Mouse (Mus musculus) G1E (cell line): ENCODE data around the gene Dpysl5. TPM values are rescaled to one million over a fixed set of nuclear protein-coding genes. Genes with fewer than 3 reads are reported as not detected.

Experiments
- ATAC-seq: 2 replicates; pipeline ENCODE4 v1.8.0; 2016; ENCODE audit warnings: mild to moderate bottlenecking; ENCODE audit not compliant: insufficient number of reproducible peaks, poor library complexity, low FRiP score, severe bottlenecking; ENCODE audit errors: extremely low read depth
- DNase-seq: peaks from one replicate; pipeline ENCODE4 v3.0.0; 2012; ENCODE audit warnings: low spot score
- H3K27me3 ChIP-seq: 2 replicates; pipeline ENCODE4 v1.6.1; 2012; ENCODE audit warnings: mild to moderate bottlenecking, low read length, inconsistent platforms; ENCODE audit not compliant: insufficient read depth
- H3K36me3 ChIP-seq: replicated peaks from 2 replicates; pipeline ENCODE3; 2012; ENCODE audit warnings: mild to moderate bottlenecking, inconsistent platforms
- H3K4me1 ChIP-seq: 2 replicates; pipeline ENCODE4 v1.6.1; 2012; ENCODE audit warnings: low read depth, low read length, inconsistent platforms, mixed read lengths; ENCODE audit not compliant: insufficient read depth
- H3K4me3 ChIP-seq: 2 replicates; pipeline ENCODE4 v1.5.1; 2012; ENCODE audit warnings: low read depth, mild to moderate bottlenecking, inconsistent platforms, low read length, moderate library complexity, mixed read lengths
- H3K9me3 ChIP-seq: replicated peaks from 2 replicates; pipeline ENCODE4 v1.6.1; 2012; ENCODE audit warnings: inconsistent platforms
- CTCF ChIP-seq: IDR thresholded peaks from 2 replicates; pipeline ENCODE4 v1.5.1; 2012; ENCODE audit warnings: low read depth, low read length, inconsistent platforms, mixed read lengths
- GATA1 ChIP-seq: IDR thresholded peaks from 2 replicates; pipeline ENCODE4 v1.6.1; 2012; ENCODE audit warnings: borderline replicate concordance, low read length, inconsistent platforms, mixed read lengths
- GATA2 ChIP-seq: IDR thresholded peaks from 2 replicates; pipeline ENCODE4 v1.6.1; 2012; ENCODE audit warnings: low read depth, low read length, inconsistent platforms, borderline replicate concordance
- POLR2AphosphoS5 ChIP-seq: IDR thresholded peaks from 2 replicates; pipeline ENCODE4 v1.6.1; 2012; ENCODE audit warnings: low read depth, low read length, inconsistent platforms; ENCODE audit not compliant: insufficient replicate concordance
- TAL1 ChIP-seq: conservative IDR thresholded peaks from 2 replicates; pipeline ENCODE4 v1.6.1; 2012; ENCODE audit warnings: low read depth, low read length, inconsistent platforms, mixed read lengths
- polyA plus RNA-seq: library from polyadenylated mRNA; stranded (reverse); fragments of >175 nt; gene quantifications from 2 replicates; pipeline ENCODE4 v1.2.3, GENCODE M21; 2012
- total RNA-seq, 2 experiments: library from RNA; stranded (forward) in 1 of 2; stranded (reverse) in 1 of 2; fragments of 200-1000 nt in 1 of 2; fragments of >200 nt in 1 of 2; fragmentation: Nextera tagmentation in 1 of 2; gene quantifications; 2 replicates each; pipeline ENCODE4 v1.2.3; 2014 to 2017

Gene Dpysl5
- total and polyA plus RNA-seq, 3 experiments: 0.49 TPM; not detected in 2

- Histone ChIP-seq H3K36me3 (no peaks in the 10 kb centered on the region), H3K4me3 (no peak overlapping the region), H3K27me3 (peaks cover 7% of the 10 kb centered on the region), H3K4me1 (no peaks in the 10 kb centered on the region), H3K9me3 (no peaks in the 10 kb centered on the region)
- DNase-seq: no peak
- TF ChIP-seq CTCF (no peak), POLR2AphosphoS5 (no peak), GATA1 (no peak), TAL1 (no peak), GATA2 (no peak)
- no peak for ATAC-seq
These were observed 10.6 kb downstream of the Dpysl5 start for GRCm38 (mm10) chr5:30721935-30722334.

DNA sequence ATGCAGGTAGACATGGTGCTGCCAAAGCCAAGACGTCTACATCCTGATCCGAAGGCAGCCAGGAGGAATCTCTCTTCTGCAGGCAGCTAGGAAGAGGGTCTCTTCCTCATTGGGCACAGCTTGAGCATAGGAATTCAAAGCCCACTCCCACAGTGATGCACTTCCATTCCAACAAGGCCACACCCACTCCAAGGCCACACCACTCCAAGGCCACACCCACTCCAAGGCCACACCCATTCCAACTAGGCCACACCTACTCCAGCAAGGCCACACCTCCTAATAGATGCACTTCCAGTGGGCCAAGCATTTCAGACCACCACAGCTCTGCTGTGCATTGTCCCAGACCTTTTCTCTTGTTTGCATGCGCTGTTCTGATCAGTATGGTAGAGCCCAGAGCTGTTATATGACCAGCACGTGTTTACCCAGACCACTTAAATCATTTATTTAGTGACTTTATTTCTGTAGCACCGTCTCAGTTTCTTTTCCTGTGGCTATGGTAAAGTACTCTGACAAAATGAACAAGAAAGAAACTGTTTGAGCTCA is 14.9 kb downstream of the Dpysl5 start:
- Histone ChIP-seq H3K4me3 (no peak overlapping the region), H3K27me3 (peaks cover 10% of the 10 kb centered on the region; the same call in 1 of the 2 replicates), H3K9me3 (no peaks in the 10 kb centered on the region), H3K36me3 (no peaks in the 10 kb centered on the region), H3K4me1 (no peaks in the 10 kb centered on the region)
- no peak for DNase-seq
- TF ChIP-seq CTCF: no peak
- TF ChIP-seq GATA2: no peak
- TF ChIP-seq GATA1: no peak
- no peak for TF ChIP-seq TAL1
- no peak for TF ChIP-seq POLR2AphosphoS5
- ATAC-seq: no peak

DNA sequence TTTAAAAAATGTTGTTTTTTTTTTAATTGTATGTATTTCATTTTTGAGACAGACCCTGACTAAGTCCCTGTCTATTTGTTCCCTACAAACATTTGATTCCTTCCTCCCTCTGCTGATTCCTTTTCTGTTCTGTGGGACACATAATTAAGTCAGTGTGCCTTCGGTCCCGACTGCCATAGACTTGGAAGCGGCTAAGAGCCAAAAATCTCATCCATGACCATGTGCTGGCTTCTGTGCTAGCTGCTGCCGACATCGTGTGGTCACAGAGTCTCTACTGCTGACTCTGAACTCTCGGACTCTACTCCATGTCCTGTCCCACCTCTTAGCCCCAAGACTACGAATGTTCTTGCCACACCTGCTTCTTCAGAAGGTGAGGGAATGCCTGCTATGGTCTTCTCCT is 21.1 kb downstream of the Dpysl5 start:
- H3K27me3 ChIP-seq: peaks cover 7% of the 10 kb centered on the region; the same call in 1 of the 2 replicates

GRCm38 (mm10) chr5:30734666-30735065 is 23.3 kb downstream of the Dpysl5 start:
- Histone ChIP-seq H3K27me3 (peaks cover 12% of the 10 kb centered on the region; the same call in 1 of the 2 replicates), H3K9me3 (no peaks in the 10 kb centered on the region), H3K4me1 (no peaks in the 10 kb centered on the region), H3K4me3 (no peak overlapping the region), H3K36me3 (no peaks in the 10 kb centered on the region)
- TF ChIP-seq POLR2AphosphoS5 (no peak), GATA1 (no peak), CTCF (no peak), TAL1 (no peak), GATA2 (no peak)
- ATAC-seq (no peak), DNase-seq (no peak)

More for the DNA sequence above, 21.1 kb downstream of the Dpysl5 start:
- TF ChIP-seq TAL1: no peak
- TF ChIP-seq GATA2: no peak
- no peak for TF ChIP-seq POLR2AphosphoS5
- TF ChIP-seq CTCF: no peak
- TF ChIP-seq GATA1: no peak
- ATAC-seq: no peak
- no peaks in the 10 kb centered on the region for H3K36me3 ChIP-seq
- H3K9me3 ChIP-seq: no peaks in the 10 kb centered on the region
- DNase-seq: no peak
- no peak overlapping the region for H3K4me3 ChIP-seq
- no peaks in the 10 kb centered on the region for H3K4me1 ChIP-seq

- ATAC-seq (no peak), DNase-seq (no peak)
- Histone ChIP-seq H3K36me3 (no peaks in the 10 kb centered on the region), H3K4me1 (no peaks in the 10 kb centered on the region), H3K9me3 (no peaks in the 10 kb centered on the region), H3K4me3 (no peak overlapping the region), H3K27me3 (peaks cover 11% of the 10 kb centered on the region; the same call in 1 of the 2 replicates)
- TF ChIP-seq CTCF (no peak), GATA1 (no peak), POLR2AphosphoS5 (no peak)
These were observed 26.9 kb downstream of the Dpysl5 start for GRCm38 (mm10) chr5:30738127-30738828.

DNA sequence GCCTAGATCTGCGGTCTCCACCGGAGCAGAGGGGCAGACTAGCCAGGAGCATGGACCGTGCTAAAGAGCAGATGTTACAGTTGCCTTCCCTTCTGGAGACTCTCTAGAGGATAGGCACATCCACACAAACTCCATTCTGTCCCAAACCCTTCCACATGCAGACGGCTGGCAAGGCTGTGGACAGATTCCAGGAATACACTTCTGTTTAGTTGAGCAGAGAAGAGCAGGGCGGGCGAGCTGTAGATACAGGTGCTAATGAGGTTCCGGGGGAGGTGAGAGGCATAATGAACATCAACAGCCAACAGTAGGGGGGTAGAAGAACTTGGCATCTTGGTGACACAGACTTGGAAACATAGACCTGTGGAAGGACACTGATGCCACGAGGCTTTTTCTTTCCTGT is 28.2 kb downstream of the Dpysl5 start:
- TF ChIP-seq POLR2AphosphoS5 (no peak), TAL1 (no peak), GATA1 (no peak), GATA2 (no peak)
- H3K36me3 ChIP-seq: no peaks in the 10 kb centered on the region
- no peak overlapping the region for H3K4me3 ChIP-seq
- H3K9me3 ChIP-seq: no peaks in the 10 kb centered on the region
- peaks cover 10% of the 10 kb centered on the region; the same call in 1 of the 2 replicates for H3K27me3 ChIP-seq
- ATAC-seq: no peak
- H3K4me1 ChIP-seq: no peaks in the 10 kb centered on the region
- DNase-seq: no peak
